Mouse (Mus musculus) embryonic fibroblast, embryonic 13.5 days (primary cell): ENCODE data around the gene Tmem82. TPM values are rescaled to one million over a fixed set of nuclear protein-coding genes. Genes with fewer than 3 reads are reported as not detected.

ENCODE experiments used
- H3K27ac ChIP-seq: 2 replicates; pipeline ENCODE4 v1.5.1; 2012; ENCODE audit warnings: low read length, control low read depth, inconsistent platforms; ENCODE audit not compliant: insufficient read depth
- H3K4me1 ChIP-seq: 2 replicates; pipeline ENCODE4 v1.6.1; 2011; ENCODE audit warnings: low read length; ENCODE audit not compliant: control insufficient read depth, insufficient read depth
- H3K4me3 ChIP-seq: 2 replicates; pipeline ENCODE4 v1.5.1; 2011; ENCODE audit warnings: mild to moderate bottlenecking, control low read depth, low read length; ENCODE audit not compliant: insufficient read depth
- CTCF ChIP-seq: IDR thresholded peaks from 2 replicates; pipeline ENCODE4 v1.5.1; 2011; ENCODE audit warnings: mild to moderate bottlenecking, control low read depth, low read length, moderate library complexity, borderline replicate concordance; ENCODE audit not compliant: insufficient read depth
- POLR2A ChIP-seq: IDR thresholded peaks from 2 replicates; pipeline ENCODE4 v1.6.1; 2011; ENCODE audit warnings: low read depth, mild to moderate bottlenecking, control low read depth, low read length, moderate library complexity
- polyA plus RNA-seq: library from polyadenylated mRNA; stranded (reverse); fragments of >200 nt; gene quantifications from 2 replicates; pipeline ENCODE4 v1.2.4, GENCODE M21; 2011; ENCODE audit warnings: low read depth; ENCODE audit not compliant: missing spikeins, insufficient read length

Gene Tmem82
- polyA plus RNA-seq, 1 experiment = not detected

GRCm38 (mm10) chr4:141617299-141617698, 1.1 kb downstream of the Tmem82 start:
- Histone ChIP-seq H3K27ac (no peak overlapping the region), H3K4me3 (no peak overlapping the region)

DNA sequence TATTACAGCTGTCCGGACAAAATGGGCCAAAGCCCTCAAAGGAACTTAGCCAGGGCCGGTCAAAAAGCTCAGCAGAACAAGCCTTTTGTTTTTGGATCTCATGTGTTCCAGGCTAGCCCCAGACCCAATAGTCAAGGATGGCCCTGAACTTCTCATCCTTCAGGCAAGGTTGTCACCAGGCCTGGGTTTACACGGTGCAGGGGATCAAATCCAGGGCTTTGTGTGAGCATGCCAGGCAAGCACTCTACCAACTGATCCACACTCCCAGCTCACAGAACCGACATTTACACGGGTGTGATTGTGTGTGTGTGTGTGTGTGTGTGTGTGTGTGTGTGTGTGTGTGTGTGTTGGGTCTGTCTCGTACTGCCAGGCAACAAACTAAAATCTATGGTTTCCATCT, 1.6 kb downstream of the Tmem82 start:
- Histone ChIP-seq H3K4me3 (no peak overlapping the region), H3K4me1 (no peaks in the 10 kb centered on the region), H3K27ac (no peak overlapping the region)
- TF ChIP-seq POLR2A = no peak
- no peak for TF ChIP-seq CTCF

More at GRCm38 (mm10) chr4:141617299-141617698, 1.1 kb downstream of the Tmem82 start:
- TF ChIP-seq POLR2A (no peak), CTCF (peak; percentile 41; the same call in 1 of the 2 replicates)
- H3K4me1 ChIP-seq = no peaks in the 10 kb centered on the region

GRCm38 (mm10) chr4:141614946-141615345, 3.5 kb downstream of the Tmem82 start:
- TF ChIP-seq CTCF (no peak), POLR2A (no peak)
- no peak overlapping the region for H3K27ac ChIP-seq
- H3K4me3 ChIP-seq = no peak overlapping the region
- H3K4me1 ChIP-seq = 0 out of 2 replicates have a peak, but pooled peaks cover under 1% of the 10 kb centered on the region

DNA sequence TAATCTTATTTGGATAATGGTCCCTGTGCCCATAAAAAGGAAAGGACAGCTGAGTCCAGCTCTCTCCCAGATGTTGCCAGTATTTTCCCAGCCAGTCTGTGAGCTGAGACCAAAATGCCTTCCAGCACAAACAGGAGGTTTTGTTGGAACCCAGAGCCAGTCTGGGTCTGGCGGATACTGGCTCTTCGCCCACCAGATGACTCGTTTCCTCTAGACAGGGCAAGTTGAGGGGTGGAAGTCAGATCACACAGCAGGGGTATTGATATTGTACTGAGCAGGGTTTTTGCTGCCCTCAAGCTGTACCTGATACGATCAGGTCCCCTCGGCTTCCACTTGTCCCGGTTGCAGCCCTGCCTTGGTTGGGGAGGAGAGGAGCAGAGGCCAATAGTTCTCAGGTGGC, 8.9 kb downstream of the Tmem82 start:
- no peak overlapping the region for H3K4me3 ChIP-seq
- H3K4me1 ChIP-seq = 0 out of 2 replicates have a peak, but pooled peaks cover 8% of the 10 kb centered on the region
- TF ChIP-seq POLR2A = no peak
- no peak for TF ChIP-seq CTCF
- H3K27ac ChIP-seq = no peak overlapping the region

DNA sequence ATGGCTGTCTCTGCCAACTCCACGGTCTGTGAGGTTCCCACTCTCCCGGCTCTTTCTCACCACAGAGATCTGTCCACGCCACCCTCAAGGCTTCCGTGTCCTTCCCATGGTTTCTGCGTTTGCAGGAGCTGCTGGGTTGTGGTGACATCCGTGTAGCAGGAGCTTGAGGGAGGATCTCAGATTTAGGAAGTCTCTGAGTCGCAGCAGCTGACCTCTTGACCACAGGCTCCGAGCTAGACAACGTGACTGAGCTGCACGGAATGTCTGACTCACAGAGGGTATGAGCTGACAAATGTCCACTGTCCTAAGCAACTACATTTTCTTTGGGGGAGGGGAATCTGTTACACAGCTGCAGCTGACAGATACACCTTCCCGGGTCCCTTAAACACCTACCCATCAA, 12.6 kb downstream of the Tmem82 start, which contains the start of gene Fblim1:
Gene Fblim1, minus strand, starts transcription at position 236 of the 400 bp plus-strand sequence.
- H3K27ac ChIP-seq = no peak within 1 kb of the TSS
- no peak for TF ChIP-seq POLR2A
- TF ChIP-seq CTCF = no peak

DNA sequence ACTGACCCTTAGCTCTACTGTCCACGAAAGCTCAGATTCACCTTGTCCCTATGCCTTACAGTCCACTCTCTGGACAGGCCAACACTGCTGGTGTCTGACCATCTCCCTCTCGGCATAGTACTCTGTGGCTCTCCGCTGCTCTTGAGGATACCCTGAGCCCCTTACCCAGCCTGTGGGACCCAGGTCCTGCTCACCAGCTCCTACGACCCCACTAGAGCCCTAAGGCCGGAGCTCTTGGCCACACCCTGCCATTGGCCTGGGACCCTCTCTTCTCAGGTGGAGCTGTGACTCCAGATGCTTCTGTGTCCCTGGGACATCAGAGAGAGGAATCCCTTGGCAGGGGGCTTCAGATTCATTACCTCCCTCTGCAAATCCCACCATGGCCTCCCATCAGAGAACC, 13.0 kb downstream of the Tmem82 start:
- H3K4me1 ChIP-seq = peaks cover 14% of the 10 kb centered on the region; the same call in 1 of the 2 replicates
- no peak overlapping the region for H3K4me3 ChIP-seq
- no peak overlapping the region for H3K27ac ChIP-seq
- TF ChIP-seq CTCF (no peak), POLR2A (no peak)

More for the DNA sequence above, 12.6 kb downstream of the Tmem82 start, which contains the start of gene Fblim1:
- peaks cover 14% of the 10 kb centered on the region; the same call in 1 of the 2 replicates for H3K4me1 ChIP-seq
- no peak within 1 kb of the TSS for H3K4me3 ChIP-seq

GRCm38 (mm10) chr4:141604493-141604892, 13.9 kb downstream of the Tmem82 start:
- Histone ChIP-seq H3K27ac (peak overlapping the region; percentile 50), H3K4me1 (peaks cover 9% of the 10 kb centered on the region; the same call in 1 of the 2 replicates), H3K4me3 (no peak overlapping the region)
- no peak for TF ChIP-seq POLR2A
- TF ChIP-seq CTCF = no peak

DNA sequence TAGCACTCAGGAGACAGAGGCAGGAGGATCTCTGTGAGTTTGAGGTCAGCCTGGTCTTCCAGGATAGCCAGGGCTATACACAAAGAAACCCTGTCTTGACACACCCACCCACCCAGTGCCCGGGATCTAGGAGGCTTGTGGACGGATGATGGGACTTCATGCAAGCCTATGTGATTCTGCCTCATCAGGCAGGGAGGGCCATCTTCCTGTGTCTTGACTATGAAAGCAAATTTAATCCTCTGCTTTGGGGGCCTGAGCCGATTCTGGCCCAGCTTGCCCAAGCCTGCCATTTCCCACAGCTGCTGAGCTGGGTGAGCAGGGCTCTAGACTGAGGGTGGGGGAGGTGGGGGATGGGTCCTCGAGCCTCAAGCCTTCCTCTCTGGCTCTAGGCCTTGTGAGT, 14.5 kb downstream of the Tmem82 start:
- H3K27ac ChIP-seq = peak overlapping the region; percentile 50; the same call in 1 of the 2 replicates
- H3K4me1 ChIP-seq = peaks cover 7% of the 10 kb centered on the region; the same call in 1 of the 2 replicates
- TF ChIP-seq CTCF (no peak), POLR2A (no peak)
- no peak overlapping the region for H3K4me3 ChIP-seq

GRCm38 (mm10) chr4:141602523-141603223, 15.8 kb downstream of the Tmem82 start:
- no peak overlapping the region for H3K4me3 ChIP-seq
- H3K4me1 ChIP-seq = peaks cover 7% of the 10 kb centered on the region; the same call in 1 of the 2 replicates
- TF ChIP-seq CTCF = no peak
- no peak for TF ChIP-seq POLR2A
- H3K27ac ChIP-seq = no peak overlapping the region

DNA sequence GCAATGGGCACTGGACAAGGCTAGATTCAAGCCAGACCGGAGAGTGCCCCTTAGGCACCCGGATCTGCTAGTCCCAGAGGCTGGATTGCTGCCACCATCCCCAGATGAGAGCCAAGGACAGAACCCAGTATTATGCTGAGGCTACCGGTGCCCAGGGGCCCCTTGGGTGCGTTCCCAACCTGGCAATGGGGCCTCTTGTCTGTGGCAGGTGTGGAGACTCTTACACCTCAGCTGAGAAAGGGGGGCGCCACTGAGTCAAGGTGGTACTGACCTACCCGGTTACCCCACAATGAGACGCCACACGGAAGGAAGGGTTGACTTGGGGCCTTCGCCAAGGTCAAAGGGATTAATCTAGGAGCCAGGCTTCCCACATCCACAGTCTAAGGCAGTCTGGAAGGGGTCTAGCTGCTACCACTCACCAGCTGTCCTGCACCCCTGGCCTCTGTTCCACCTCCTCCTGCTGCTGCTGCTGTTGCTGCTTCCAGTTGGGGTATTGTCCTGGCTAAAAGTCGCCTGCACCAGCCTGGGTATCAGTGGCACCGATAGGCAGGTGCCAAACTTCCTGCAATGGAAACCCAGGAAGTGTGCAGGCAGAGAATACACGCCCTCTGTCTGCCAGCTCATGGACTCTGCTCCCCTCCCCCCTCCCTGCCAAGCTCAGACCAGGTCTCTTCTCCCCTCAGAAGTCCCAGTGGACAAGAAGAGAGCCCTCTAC, 17.1 kb downstream of the Tmem82 start:
- H3K4me3 ChIP-seq = no peak overlapping the region
- TF ChIP-seq CTCF = no peak
- no peak for TF ChIP-seq POLR2A
- no peak overlapping the region for H3K27ac ChIP-seq
- H3K4me1 ChIP-seq = peaks cover 7% of the 10 kb centered on the region; the same call in 1 of the 2 replicates
